Mouse (Mus musculus) midbrain, embryonic 16.5 days (tissue): ENCODE results near the gene Eif4a3. TPM values are rescaled to one million over a fixed set of nuclear protein-coding genes. Genes with fewer than 3 reads are reported as not detected.
A peak's percentile ranks its signal among the peaks of the same experiment; 100 is the strongest.
"Not testable (repeated sequence)": the region's sequence is repeated elsewhere in the genome, so short reads cannot be mapped to it uniquely, and the experiment has no call there.

Source experiments
- ATAC-seq: fragments of 200-750 bp; cut with Nextera tagmentation; 2 replicates; pipeline ENCODE4 v1.8.0; 2017; ENCODE audit warnings: moderate TSS enrichment
- H3K27ac ChIP-seq: fragments of 300-500 bp; sonication (generic); 2 replicates; pipeline ENCODE4 v1.5.1; 2014; ENCODE audit warnings: mild to moderate bottlenecking, low read length, mixed read lengths
- H3K27me3 ChIP-seq: fragments of 300-500 bp; sonication (generic); 2 replicates; pipeline ENCODE4 v1.6.1; 2014; ENCODE audit warnings: low read depth, low read length, mixed read lengths; ENCODE audit not compliant: control insufficient read depth, insufficient read depth
- H3K36me3 ChIP-seq: fragments of 300-500 bp; sonication (generic); 2 replicates; pipeline ENCODE4 v1.6.1; 2014; ENCODE audit warnings: mild to moderate bottlenecking, low read length, moderate library complexity, mixed read lengths; ENCODE audit not compliant: control insufficient read depth, insufficient read depth
- H3K4me1 ChIP-seq: fragments of 300-500 bp; sonication (generic); 2 replicates; pipeline ENCODE4 v1.6.1; 2014; ENCODE audit warnings: mild to moderate bottlenecking, low read length, mixed read lengths; ENCODE audit not compliant: control insufficient read depth, insufficient read depth
- H3K4me2 ChIP-seq: fragments of 300-500 bp; sonication (generic); 2 replicates; pipeline ENCODE4 v1.6.1; 2014; ENCODE audit warnings: mild to moderate bottlenecking, low read length, mixed read lengths
- H3K4me3 ChIP-seq: fragments of 300-500 bp; sonication (generic); 2 replicates; pipeline ENCODE4 v1.5.1; 2014; ENCODE audit warnings: low read depth, mild to moderate bottlenecking, low read length, moderate library complexity, mixed read lengths
- H3K9ac ChIP-seq: fragments of 300-500 bp; sonication (generic); 2 replicates; pipeline ENCODE4 v1.6.1; 2014; ENCODE audit warnings: low read depth, low read length, mixed read lengths
- H3K9me3 ChIP-seq: fragments of 300-500 bp; sonication (generic); replicated peaks from 2 replicates; pipeline ENCODE4 v1.6.1; 2014; ENCODE audit warnings: mild to moderate bottlenecking, low read length, mixed read lengths; ENCODE audit not compliant: control insufficient read depth, poor library complexity, severe bottlenecking
- WGBS: fragments of 180-500 bp; shearing (Covaris S2); extraction: QIAGEN DNeasy Blood & Tissue Kit; methylation state at CpG from one replicate; pipeline ENCODE4 v1.1.7; 2014; 5-methylcytosine and 5-hydroxymethylcytosine counted together
- polyA plus RNA-seq: library from polyadenylated mRNA; unstranded; fragments of >200 nt; fragmentation: Nextera tagmentation; extraction: Ambion mirVana; gene quantifications from 2 replicates; pipeline ENCODE4 v1.2.1, GENCODE M21; 2015

Gene Eif4a3
- polyA plus RNA-seq, 1 experiment from 2014 or later = 228 TPM

- ATAC-seq = no peak
- WGBS = 83% methylated on average over 15 of the region's 15 CpGs
Observed at GRCm38 (mm10) chr11:119281030-119281429, 18.9 kb downstream of the Eif4a3 start.

GRCm38 (mm10) chr11:119273186-119273930 is 26.5 kb downstream of the Eif4a3 start:
- WGBS = 89% methylated on average over 8 of the region's 8 CpGs

More at GRCm38 (mm10) chr11:119281030-119281429, 18.9 kb downstream of the Eif4a3 start:
- H3K4me1 ChIP-seq = no peaks in the 10 kb centered on the region
- no peak overlapping the region for H3K4me3 ChIP-seq
- H3K9me3 ChIP-seq = no peaks in the 10 kb centered on the region
- H3K36me3 ChIP-seq = peaks cover 29% of the 10 kb centered on the region
- no peaks in the 10 kb centered on the region for H3K27me3 ChIP-seq
- H3K4me2 ChIP-seq = no peak overlapping the region
- H3K27ac ChIP-seq = no peak overlapping the region
- no peak overlapping the region for H3K9ac ChIP-seq

GRCm38 (mm10) chr11:119272492-119272891 is 27.4 kb downstream of the Eif4a3 start:
- WGBS = 74% methylated on average over 3 of the region's 3 CpGs
- H3K27me3 ChIP-seq, H3K4me2 ChIP-seq, H3K9me3 ChIP-seq, H3K4me3 ChIP-seq, H3K27ac ChIP-seq, ATAC-seq, H3K9ac ChIP-seq: not testable (repeated sequence)
- Histone ChIP-seq H3K36me3 (peaks cover 33% of the 10 kb centered on the region), H3K4me1 (peaks cover 20% of the 10 kb centered on the region)

More at GRCm38 (mm10) chr11:119273186-119273930, 26.5 kb downstream of the Eif4a3 start:
- ATAC-seq = no peak
- Histone ChIP-seq H3K27ac (no peak overlapping the region), H3K4me3 (no peak overlapping the region), H3K27me3 (no peaks in the 10 kb centered on the region), H3K4me2 (no peak overlapping the region), H3K9me3 (no peaks in the 10 kb centered on the region), H3K36me3 (peaks cover 33% of the 10 kb centered on the region), H3K9ac (no peak overlapping the region), H3K4me1 (peaks cover 16% of the 10 kb centered on the region)

- H3K4me2 ChIP-seq = peak overlapping the region; percentile 90
- no peak overlapping the region; the same call in 1 of the 2 replicates for H3K27ac ChIP-seq
- ATAC-seq = no peak
- peak overlapping the region; percentile 64 for H3K4me3 ChIP-seq
- peaks cover 23% of the 10 kb centered on the region for H3K4me1 ChIP-seq
- H3K9ac ChIP-seq = peak overlapping the region; percentile 80
- H3K9me3 ChIP-seq = no peaks in the 10 kb centered on the region
- H3K27me3 ChIP-seq = no peaks in the 10 kb centered on the region
- WGBS = 68% methylated on average over 16 of the region's 16 CpGs
- H3K36me3 ChIP-seq = peaks cover 9% of the 10 kb centered on the region
Observed at GRCm38 (mm10) chr11:119268557-119269195, 31.2 kb downstream of the Eif4a3 start.

GRCm38 (mm10) chr11:119267768-119268556 is 31.9 kb downstream of the Eif4a3 start, which contains the start of gene Gaa:
Gaa (plus strand) TSS chr11:119267887.
- peak; percentile 86 for ATAC-seq
- Histone ChIP-seq H3K4me1 (peaks cover 23% of the 10 kb centered on the region), H3K4me3 (peak within 1 kb of the TSS; percentile 64), H3K27ac (peak within 1 kb of the TSS; percentile 64), H3K9ac (peak within 1 kb of the TSS; percentile 80), H3K27me3 (no peaks in the 10 kb centered on the region), H3K9me3 (no peaks in the 10 kb centered on the region), H3K4me2 (peak within 1 kb of the TSS; percentile 90), H3K36me3 (peaks cover 5% of the 10 kb centered on the region)
- 4% methylated on average over 52 of the region's 52 CpGs for WGBS

GRCm38 (mm10) chr11:119267241-119267674 is 32.6 kb downstream of the Eif4a3 start:
- Histone ChIP-seq H3K9ac (peak overlapping the region; percentile 80), H3K9me3 (no peaks in the 10 kb centered on the region), H3K27me3 (no peaks in the 10 kb centered on the region), H3K27ac (peak overlapping the region; percentile 26), H3K36me3 (no peaks in the 10 kb centered on the region), H3K4me3 (peak overlapping the region; percentile 64; the same call in 1 of the 2 replicates), H3K4me1 (peaks cover 23% of the 10 kb centered on the region), H3K4me2 (peak overlapping the region; percentile 90)
- WGBS = 40% methylated on average over 6 of the region's 6 CpGs
- peak; percentile 56 for ATAC-seq

- 0 out of 2 replicates have a peak, but pooled peaks cover 2% of the 10 kb centered on the region for H3K36me3 ChIP-seq
- no peaks in the 10 kb centered on the region for H3K9me3 ChIP-seq
- H3K4me2 ChIP-seq = no peak overlapping the region
- no peaks in the 10 kb centered on the region for H3K27me3 ChIP-seq
- WGBS = 64% methylated on average over 7 of the region's 7 CpGs
- no peak overlapping the region for H3K9ac ChIP-seq
- H3K4me1 ChIP-seq = peaks cover 23% of the 10 kb centered on the region
- H3K27ac ChIP-seq = no peak overlapping the region
- no peak for ATAC-seq
- no peak overlapping the region for H3K4me3 ChIP-seq
Observed at GRCm38 (mm10) chr11:119265811-119266210, 34.1 kb downstream of the Eif4a3 start.

- no peak overlapping the region for H3K27ac ChIP-seq
- peaks cover 6% of the 10 kb centered on the region; the same call in 1 of the 2 replicates for H3K36me3 ChIP-seq
- no peaks in the 10 kb centered on the region for H3K27me3 ChIP-seq
- no peak overlapping the region for H3K4me2 ChIP-seq
- ATAC-seq = no peak
- 94% methylated on average over 13 of the region's 13 CpGs for WGBS
- H3K9ac ChIP-seq = no peak overlapping the region
- H3K4me1 ChIP-seq = peaks cover 18% of the 10 kb centered on the region
- H3K9me3 ChIP-seq = no peaks in the 10 kb centered on the region
- no peak overlapping the region for H3K4me3 ChIP-seq
Observed at GRCm38 (mm10) chr11:119264413-119264812, 35.5 kb downstream of the Eif4a3 start.
